Mouse (Mus musculus): ENCODE measurements around the gene Chaf1b. TPM values are rescaled to one million over a fixed set of nuclear protein-coding genes. Genes with fewer than 3 reads are reported as not detected.

Chaf1b gene
- total and polyA plus RNA-seq, 3 experiments = 41.9 to 67.9 (median 49.7) TPM

DNA sequence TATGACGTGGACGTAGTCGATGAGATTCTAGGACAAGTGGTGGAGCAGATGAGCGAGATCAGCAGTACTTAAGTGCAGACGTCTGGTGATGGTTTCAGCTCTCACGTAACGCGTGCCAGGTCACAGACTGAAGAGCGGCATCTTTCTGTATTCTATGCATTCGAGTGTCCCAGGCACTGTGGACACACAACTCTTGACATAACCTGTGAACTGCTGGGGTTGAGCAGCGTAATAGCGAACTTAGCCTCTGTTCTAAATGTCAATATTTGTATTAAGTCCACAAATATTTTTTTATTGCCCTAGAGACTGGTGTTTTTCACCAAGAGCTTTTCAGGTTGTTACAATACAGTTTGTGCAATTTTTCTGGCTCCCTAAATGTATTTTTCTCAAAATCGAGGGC lies 8.9 kb upstream of the Chaf1b start:
- no peaks in the 10 kb centered on the region for H3K27me3 ChIP-seq (ENCODE audit: insufficient read depth, low read length)
- DNase-seq (ENCODE audit: low spot score) (no peak), ATAC-seq (ENCODE audit: extremely low read depth, insufficient number of reproducible peaks, low FRiP score, poor library complexity, severe bottlenecking) (no peak)
- peaks cover 81% of the 10 kb centered on the region for H3K36me3 ChIP-seq (replicated peaks)
- H3K9me3 ChIP-seq (replicated peaks) = no peaks in the 10 kb centered on the region
- no peak overlapping the region for H3K4me3 ChIP-seq (ENCODE audit: low read depth, low read length)
- H3K4me1 ChIP-seq (ENCODE audit: insufficient read depth, low read depth, low read length) = no peaks in the 10 kb centered on the region
- TF ChIP-seq TAL1 (conservative IDR thresholded peaks at IDR 0.05; ENCODE audit: low read depth, low read length) = no peak
- no peak for TF ChIP-seq CTCF (IDR thresholded peaks at IDR 0.05; ENCODE audit: low read depth, low read length)
- TF ChIP-seq GATA1 (IDR thresholded peaks at IDR 0.05; ENCODE audit: borderline replicate concordance, low read length) = no peak
- no peak for TF ChIP-seq GATA2 (IDR thresholded peaks at IDR 0.05; ENCODE audit: borderline replicate concordance, low read depth, low read length)
- TF ChIP-seq POLR2AphosphoS5 (IDR thresholded peaks at IDR 0.05; ENCODE audit: insufficient replicate concordance, low read depth, low read length) = no peak

DNA sequence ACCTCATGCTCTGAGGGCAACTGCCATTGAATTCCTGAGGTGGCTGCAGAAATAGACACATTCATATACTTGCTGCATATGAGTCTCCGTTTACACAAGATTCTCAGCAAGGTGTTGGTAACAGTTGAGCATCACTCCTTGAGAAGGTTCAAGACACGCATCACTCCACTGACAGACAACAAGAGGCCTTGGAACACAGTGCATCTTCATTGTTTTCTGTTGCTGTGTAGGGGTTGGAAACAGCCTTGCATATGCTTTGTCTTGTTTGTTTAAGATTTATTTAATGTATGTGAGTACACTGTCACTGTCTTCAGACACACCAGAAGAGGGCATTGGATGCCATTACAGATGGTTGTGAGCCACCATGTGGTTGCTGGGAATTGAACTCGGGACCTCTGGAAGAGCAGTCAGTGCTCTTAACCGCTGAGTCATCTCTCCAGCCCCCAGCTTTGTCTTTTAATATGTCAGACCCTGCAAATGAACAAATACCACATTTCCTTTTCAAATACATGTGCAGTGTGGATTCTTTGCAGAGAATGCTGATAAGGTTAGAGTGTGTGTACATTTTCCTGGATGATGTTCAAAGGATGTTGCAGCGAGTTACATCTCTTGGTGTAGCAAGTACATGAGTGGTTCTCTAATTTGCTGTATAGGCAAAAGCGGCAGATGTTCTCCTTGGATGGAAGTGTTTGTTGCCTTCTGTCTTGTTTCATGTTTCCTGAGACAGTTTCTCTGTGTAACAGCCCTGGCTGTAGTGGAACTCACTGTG lies 5.9 kb upstream of the Chaf1b start:
- H3K27me3 ChIP-seq (ENCODE audit: insufficient read depth, low read length) = no peaks in the 10 kb centered on the region
- H3K4me1 ChIP-seq (ENCODE audit: insufficient read depth, low read depth, low read length) = no peaks in the 10 kb centered on the region
- H3K9me3 ChIP-seq (replicated peaks) = no peaks in the 10 kb centered on the region
- no peak for TF ChIP-seq TAL1 (conservative IDR thresholded peaks at IDR 0.05; ENCODE audit: low read depth, low read length)
- TF ChIP-seq CTCF (IDR thresholded peaks at IDR 0.05; ENCODE audit: low read depth, low read length) = no peak
- TF ChIP-seq GATA1 (IDR thresholded peaks at IDR 0.05; ENCODE audit: borderline replicate concordance, low read length) = no peak
- TF ChIP-seq GATA2 (IDR thresholded peaks at IDR 0.05; ENCODE audit: borderline replicate concordance, low read depth, low read length) = no peak
- no peak for TF ChIP-seq POLR2AphosphoS5 (IDR thresholded peaks at IDR 0.05; ENCODE audit: insufficient replicate concordance, low read depth, low read length)
- no peak for ATAC-seq (ENCODE audit: extremely low read depth, insufficient number of reproducible peaks, low FRiP score, poor library complexity, severe bottlenecking)
- DNase-seq (ENCODE audit: low spot score) = no peak
- H3K4me3 ChIP-seq (ENCODE audit: low read depth, low read length) = no peak overlapping the region
- peaks cover 52% of the 10 kb centered on the region for H3K36me3 ChIP-seq (replicated peaks)

DNA sequence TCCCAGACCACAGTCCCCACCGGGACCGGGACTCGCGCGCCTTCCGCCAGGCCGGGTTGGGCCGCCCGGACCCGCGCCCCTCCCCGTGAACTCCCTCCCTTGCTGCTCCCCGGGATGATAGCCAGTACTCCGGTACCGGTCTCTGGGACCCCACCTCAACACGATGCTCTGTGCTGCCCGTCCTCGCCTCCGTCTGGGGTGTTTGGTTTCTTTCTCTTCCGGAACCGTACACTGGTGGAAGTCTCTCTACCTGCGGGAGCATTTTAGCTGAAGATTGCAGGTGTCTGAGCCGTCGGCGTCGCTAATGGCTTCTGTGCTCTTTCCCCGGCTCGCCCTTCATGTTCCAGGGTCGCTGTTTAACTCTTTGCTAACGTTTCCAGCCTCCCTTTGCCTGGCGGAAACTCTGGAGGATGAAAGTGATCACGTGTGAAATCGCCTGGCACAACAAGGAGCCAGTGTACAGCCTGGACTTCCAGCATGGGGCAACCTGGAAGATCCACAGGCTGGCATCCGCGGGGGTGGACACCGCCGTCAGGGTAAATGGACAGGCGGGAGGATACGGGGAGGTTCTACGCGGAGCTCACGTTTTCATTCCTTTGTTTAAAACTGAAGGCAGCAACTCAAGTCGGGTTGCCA lies 503 bp downstream of the Chaf1b start:
- Histone ChIP-seq H3K4me1 (ENCODE audit: insufficient read depth, low read depth, low read length) (peaks cover 34% of the 10 kb centered on the region), H3K9me3 (replicated peaks) (no peaks in the 10 kb centered on the region), H3K36me3 (replicated peaks) (peaks cover 43% of the 10 kb centered on the region), H3K4me3 (ENCODE audit: low read depth, low read length) (peak overlapping the region; percentile 91), H3K27me3 (ENCODE audit: insufficient read depth, low read length) (no peaks in the 10 kb centered on the region)
- TF ChIP-seq POLR2AphosphoS5 (IDR thresholded peaks at IDR 0.05; ENCODE audit: insufficient replicate concordance, low read depth, low read length) (no peak), GATA2 (IDR thresholded peaks at IDR 0.05; ENCODE audit: borderline replicate concordance, low read depth, low read length) (no peak), CTCF (IDR thresholded peaks at IDR 0.05; ENCODE audit: low read depth, low read length) (no peak), GATA1 (IDR thresholded peaks at IDR 0.05; ENCODE audit: borderline replicate concordance, low read length) (no peak), TAL1 (conservative IDR thresholded peaks at IDR 0.05; ENCODE audit: low read depth, low read length) (no peak)
- DNase-seq (ENCODE audit: low spot score) = peak; percentile 20
- 0 out of 2 replicates have a peak, but pooled peaks have one; percentile 1 for ATAC-seq (ENCODE audit: extremely low read depth, insufficient number of reproducible peaks, low FRiP score, poor library complexity, severe bottlenecking)

DNA sequence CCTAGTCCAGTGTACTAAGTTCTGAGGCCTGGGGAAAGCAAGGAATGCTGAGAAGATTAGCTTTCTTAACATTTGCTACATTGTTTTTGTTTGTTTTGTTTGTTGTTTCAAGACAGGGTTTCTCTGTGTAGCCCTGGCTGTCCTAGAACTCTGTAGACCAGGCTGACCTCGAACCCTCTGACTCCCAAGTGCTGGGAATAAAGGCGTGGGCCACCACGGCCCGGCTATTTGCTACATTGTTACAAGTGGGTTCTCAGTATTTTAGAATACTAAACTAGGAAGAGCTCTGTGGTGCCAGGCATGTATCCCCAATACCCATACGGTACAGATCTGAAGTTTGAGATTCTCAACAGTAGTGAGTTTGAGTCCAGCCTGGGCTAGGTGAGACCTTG lies 1.0 kb downstream of the Chaf1b start:
- Histone ChIP-seq H3K9me3 (replicated peaks) (no peaks in the 10 kb centered on the region), H3K4me1 (ENCODE audit: insufficient read depth, low read depth, low read length) (peaks cover 37% of the 10 kb centered on the region), H3K36me3 (replicated peaks) (peaks cover 48% of the 10 kb centered on the region), H3K4me3 (ENCODE audit: low read depth, low read length) (peak overlapping the region; percentile 91), H3K27me3 (ENCODE audit: insufficient read depth, low read length) (no peaks in the 10 kb centered on the region)
- ATAC-seq (ENCODE audit: extremely low read depth, insufficient number of reproducible peaks, low FRiP score, poor library complexity, severe bottlenecking) (no peak), DNase-seq (ENCODE audit: low spot score) (no peak)
- TF ChIP-seq CTCF (IDR thresholded peaks at IDR 0.05; ENCODE audit: low read depth, low read length) (no peak), GATA2 (IDR thresholded peaks at IDR 0.05; ENCODE audit: borderline replicate concordance, low read depth, low read length) (no peak), POLR2AphosphoS5 (IDR thresholded peaks at IDR 0.05; ENCODE audit: insufficient replicate concordance, low read depth, low read length) (no peak), GATA1 (IDR thresholded peaks at IDR 0.05; ENCODE audit: borderline replicate concordance, low read length) (no peak), TAL1 (conservative IDR thresholded peaks at IDR 0.05; ENCODE audit: low read depth, low read length) (no peak)

DNA sequence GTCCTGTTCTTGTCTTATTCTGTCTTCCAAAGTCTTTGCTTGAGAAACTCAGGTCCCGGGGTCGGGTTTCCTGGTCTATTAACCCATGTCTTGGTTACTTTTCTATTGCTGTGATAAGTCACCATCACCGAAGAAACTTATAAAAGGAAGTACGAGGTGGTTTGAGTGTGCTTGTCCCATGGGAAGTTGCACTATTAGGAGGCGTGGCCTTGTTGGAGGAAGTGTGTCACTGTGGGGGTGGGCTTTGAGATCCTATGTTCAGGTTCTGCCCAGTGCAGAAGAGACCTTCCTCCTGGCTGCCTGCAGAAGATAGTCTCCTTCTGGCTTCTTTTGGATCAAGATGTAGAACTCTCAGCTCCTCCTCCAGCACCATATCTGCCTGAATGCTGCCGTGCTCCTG lies 4.8 kb downstream of the Chaf1b start:
- Histone ChIP-seq H3K4me3 (ENCODE audit: low read depth, low read length) (no peak overlapping the region), H3K36me3 (replicated peaks) (peaks cover 85% of the 10 kb centered on the region), H3K9me3 (replicated peaks) (no peaks in the 10 kb centered on the region), H3K4me1 (ENCODE audit: insufficient read depth, low read depth, low read length) (peaks cover 38% of the 10 kb centered on the region), H3K27me3 (ENCODE audit: insufficient read depth, low read length) (no peaks in the 10 kb centered on the region)
- TF ChIP-seq POLR2AphosphoS5 (IDR thresholded peaks at IDR 0.05; ENCODE audit: insufficient replicate concordance, low read depth, low read length) (no peak), GATA1 (IDR thresholded peaks at IDR 0.05; ENCODE audit: borderline replicate concordance, low read length) (no peak), GATA2 (IDR thresholded peaks at IDR 0.05; ENCODE audit: borderline replicate concordance, low read depth, low read length) (no peak), CTCF (IDR thresholded peaks at IDR 0.05; ENCODE audit: low read depth, low read length) (no peak), TAL1 (conservative IDR thresholded peaks at IDR 0.05; ENCODE audit: low read depth, low read length) (no peak)
- no peak for DNase-seq (ENCODE audit: low spot score)
- ATAC-seq (ENCODE audit: extremely low read depth, insufficient number of reproducible peaks, low FRiP score, poor library complexity, severe bottlenecking) = no peak

DNA sequence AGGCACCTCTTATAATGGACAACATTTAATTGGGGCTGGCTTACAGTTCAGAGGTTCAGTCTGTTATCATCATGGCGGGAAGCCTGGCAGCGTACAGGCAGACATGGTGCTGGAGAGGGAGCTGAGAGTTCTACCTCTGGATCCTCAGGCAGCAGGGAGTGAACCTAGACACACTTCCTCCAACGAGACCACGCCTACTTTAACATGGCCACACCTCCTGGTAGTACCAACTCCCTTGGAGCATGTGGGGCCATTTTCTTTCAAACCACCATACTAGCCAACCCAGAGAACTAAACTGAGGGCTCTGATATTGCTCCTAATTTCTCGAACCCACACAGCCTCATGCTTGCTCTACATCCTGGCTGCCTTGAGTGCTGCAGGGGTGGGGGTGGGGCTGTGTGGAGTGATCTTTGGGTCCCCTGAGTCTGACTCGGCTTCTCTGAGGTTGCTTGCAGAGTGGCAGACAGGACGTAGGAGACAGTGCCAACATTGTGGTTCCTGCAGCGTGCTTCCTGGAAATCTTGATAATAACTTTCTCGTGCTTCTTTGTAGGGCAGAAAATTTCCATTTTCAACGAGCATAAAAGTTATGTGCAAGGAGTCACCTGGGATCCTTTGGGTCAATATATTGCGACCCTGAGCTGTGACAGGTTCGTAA lies 7.4 kb downstream of the Chaf1b start:
- H3K27me3 ChIP-seq (ENCODE audit: insufficient read depth, low read length) = no peaks in the 10 kb centered on the region
- H3K4me1 ChIP-seq (ENCODE audit: insufficient read depth, low read depth, low read length) = peaks cover 22% of the 10 kb centered on the region
- ATAC-seq (ENCODE audit: extremely low read depth, insufficient number of reproducible peaks, low FRiP score, poor library complexity, severe bottlenecking) (no peak), DNase-seq (ENCODE audit: low spot score) (no peak)
- H3K36me3 ChIP-seq (replicated peaks) = peaks cover 98% of the 10 kb centered on the region
- TF ChIP-seq GATA1 (IDR thresholded peaks at IDR 0.05; ENCODE audit: borderline replicate concordance, low read length) (no peak), TAL1 (conservative IDR thresholded peaks at IDR 0.05; ENCODE audit: low read depth, low read length) (no peak), POLR2AphosphoS5 (IDR thresholded peaks at IDR 0.05; ENCODE audit: insufficient replicate concordance, low read depth, low read length) (no peak), CTCF (IDR thresholded peaks at IDR 0.05; ENCODE audit: low read depth, low read length) (no peak), GATA2 (IDR thresholded peaks at IDR 0.05; ENCODE audit: borderline replicate concordance, low read depth, low read length) (no peak)
- no peak overlapping the region for H3K4me3 ChIP-seq (ENCODE audit: low read depth, low read length)
- H3K9me3 ChIP-seq (replicated peaks) = no peaks in the 10 kb centered on the region

Data from G1E (cell line).